25 mouse cellular contexts compared by ENCODE assay signal in genomic region chr4:101179836-101180235, GRCm38 (mm10).
DNase-seq lines count a peak whose midpoint lies in the region; ATAC-seq and TF ChIP-seq lines count a peak whose summit lies in the region.
"Had no signal": no experiment of that assay in that cellular context is flagged by ENCODE, and none has a peak within 500 bp of the region (broad histone marks: within the 10 kb centered on the region; RNA-seq: fewer than 3 reads in every experiment).

No protein-coding gene starts in this region.

- WGBS in heart, embryonic 13.5 days: 19% methylated on average over 6 of the region's 6 CpGs
- WGBS in midbrain, embryonic 14.5 days: 55% methylated on average over 6 of the region's 6 CpGs
- 64% methylated on average over 6 of the region's 6 CpGs for WGBS in midbrain, embryonic 13.5 days

- no peaks in the 10 kb centered on the region for H3K79me2 ChIP-seq in MEL (ENCODE audit: control insufficient read depth, insufficient read depth, low read length, poor library complexity)

- no peak for TF ChIP-seq EP300 in MEL (IDR thresholded peaks at IDR 0.05; ENCODE audit: low read depth in 1 of 2, low read length in 2 of 2)

- no peak for ATAC-seq in heart, embryonic 13.5 days (ENCODE audit: extremely low read depth, insufficient number of reproducible peaks, low FRiP score, low TSS enrichment)
- no peak for ATAC-seq in midbrain, embryonic 14.5 days (ENCODE audit: low FRiP score, low TSS enrichment)
- ATAC-seq in midbrain, embryonic 13.5 days: no peak
- ATAC-seq in megakaryocyte-erythroid progenitor cell, adult 5-6 weeks (replicated peaks; ENCODE audit: low FRiP score, low TSS enrichment, poor library complexity, severe bottlenecking): 0 out of 2 replicates have a peak, but pooled peaks have one; percentile 2
- ATAC-seq: Patski had no signal

- no peak for TF ChIP-seq POLR2A in MEL (IDR thresholded peaks at IDR 0.05; ENCODE audit: control insufficient read depth in 1 of 2, insufficient read depth in 1 of 2, low read depth in 1 of 2, low read length in 2 of 2, poor library complexity in 1 of 2)

- peaks cover 66% of the 10 kb centered on the region for H3K4me1 ChIP-seq in heart, embryonic 13.5 days
- no peaks in the 10 kb centered on the region for H3K4me1 ChIP-seq in midbrain, embryonic 14.5 days (ENCODE audit: control insufficient read depth, insufficient read depth, low read length)
- no peaks in the 10 kb centered on the region for H3K4me1 ChIP-seq in midbrain, embryonic 13.5 days (replicated peaks)
- peaks cover 11% of the 10 kb centered on the region in 2 experiments; a peak in 3 of 4 replicates for H3K4me1 ChIP-seq in MEL (ENCODE audit: control insufficient read depth in 1 of 2, insufficient read depth in 2 of 2, low read length in 2 of 2)
- H3K4me1 ChIP-seq: hindbrain, embryonic 12.5 days; limb, embryonic 12.5 days; stomach, embryonic 15.5 days had no signal

- no peaks in the 10 kb centered on the region for H3K9me3 ChIP-seq in heart, embryonic 13.5 days
- no peaks in the 10 kb centered on the region for H3K9me3 ChIP-seq in midbrain, embryonic 14.5 days (ENCODE audit: control insufficient read depth, low read length)
- no peaks in the 10 kb centered on the region for H3K9me3 ChIP-seq in midbrain, embryonic 13.5 days
- H3K9me3 ChIP-seq in MEL (replicated peaks; ENCODE audit: insufficient read depth, low read length): no peaks in the 10 kb centered on the region
- H3K9me3 ChIP-seq: embryonic facial prominence, embryonic 10.5 days; forebrain, embryonic 12.5 days; hindbrain, embryonic 12.5 days; kidney, embryonic 15.5 days; limb, embryonic 12.5 days; liver, embryonic 12.5 days; stomach, embryonic 15.5 days had no signal

- no peak for DNase-seq in heart, postnatal 36 days
- DNase-seq in midbrain, embryonic 14.5 days: peak; percentile 43
- no peak for DNase-seq in MEL (ENCODE audit: low read depth, low spot score)
- no peak for DNase-seq in urinary bladder, postnatal 4 days (ENCODE audit: low spot score in 2 of 2)
- DNase-seq: adrenal gland, adult 2 months; cerebellum, adult 11-12 months; cerebellum, postnatal 10 days; kidney, adult 11 months; kidney, postnatal 36 days; layer of hippocampus, postnatal 36 days; lung, adult 2 months; lung, postnatal 14 days; thymus, adult 18-20 months; thymus, postnatal 4 days had no signal

- TF ChIP-seq CTCF in MEL (IDR thresholded peaks at IDR 0.05 in 2 of 3, conservative IDR thresholded peaks at IDR 0.05 in 1 of 3; ENCODE audit: control insufficient read depth in 1 of 3, insufficient read depth in 1 of 3, low read depth in 2 of 3, low read length in 3 of 3, poor library complexity in 1 of 3, severe bottlenecking in 1 of 3): no peak

- intact Hi-C loops in heart, postnatal 36 days (cut with DNase I): loop anchor here (5.0 kb wide), 1 partner anchor 82 kb away; no protein-coding TSS in a partner anchor

- TF ChIP-seq RAD21 in MEL (IDR thresholded peaks at IDR 0.05; ENCODE audit: low read depth, low read length): no peak

- no peak overlapping the region for H3K4me2 ChIP-seq in heart, embryonic 13.5 days
- H3K4me2 ChIP-seq in midbrain, embryonic 14.5 days (ENCODE audit: low read length): no peak overlapping the region
- H3K4me2 ChIP-seq in midbrain, embryonic 13.5 days (replicated peaks): no peak overlapping the region
- H3K4me2 ChIP-seq: forebrain, embryonic 12.5 days; hindbrain, embryonic 12.5 days; kidney, embryonic 15.5 days; limb, embryonic 12.5 days; liver, embryonic 12.5 days; stomach, embryonic 15.5 days had no signal

- H3K9ac ChIP-seq in heart, embryonic 13.5 days: no peak overlapping the region
- no peak overlapping the region for H3K9ac ChIP-seq in midbrain, embryonic 14.5 days (replicated peaks; ENCODE audit: low read length)
- no peak overlapping the region for H3K9ac ChIP-seq in midbrain, embryonic 13.5 days (replicated peaks)
- H3K9ac ChIP-seq in MEL (ENCODE audit: control insufficient read depth, low read depth, low read length, poor library complexity, severe bottlenecking): no peak overlapping the region
- H3K9ac ChIP-seq: forebrain, embryonic 12.5 days; hindbrain, embryonic 12.5 days; kidney, embryonic 15.5 days; limb, embryonic 12.5 days; liver, embryonic 12.5 days; stomach, embryonic 15.5 days had no signal

- no peak overlapping the region for H3K4me3 ChIP-seq in heart, embryonic 13.5 days
- H3K4me3 ChIP-seq in midbrain, embryonic 14.5 days (replicated peaks; ENCODE audit: low read depth, low read length): no peak overlapping the region
- H3K4me3 ChIP-seq in midbrain, embryonic 13.5 days (replicated peaks): no peak overlapping the region
- H3K4me3 ChIP-seq in MEL (ENCODE audit: control insufficient read depth in 1 of 2, insufficient read depth in 1 of 2, low read depth in 2 of 2, low read length in 2 of 2): no peak overlapping the region
- H3K4me3 ChIP-seq: embryonic facial prominence, embryonic 10.5 days; forebrain, embryonic 12.5 days; hindbrain, embryonic 12.5 days; kidney, embryonic 15.5 days; limb, embryonic 12.5 days; liver, embryonic 12.5 days; stomach, embryonic 15.5 days had no signal

- H3K27me3 ChIP-seq in heart, embryonic 13.5 days (replicated peaks): no peaks in the 10 kb centered on the region
- no peaks in the 10 kb centered on the region for H3K27me3 ChIP-seq in midbrain, embryonic 14.5 days (ENCODE audit: control insufficient read depth, insufficient read depth, low read length)
- H3K27me3 ChIP-seq in midbrain, embryonic 13.5 days: no peaks in the 10 kb centered on the region
- H3K27me3 ChIP-seq in MEL (ENCODE audit: control insufficient read depth in 1 of 2, insufficient read depth in 2 of 2, low read length in 2 of 2): no peaks in the 10 kb centered on the region
- H3K27me3 ChIP-seq: forebrain, embryonic 12.5 days; hindbrain, embryonic 12.5 days; kidney, embryonic 15.5 days; limb, embryonic 12.5 days; liver, embryonic 12.5 days; Patski; stomach, embryonic 15.5 days had no signal

- peaks cover 55% of the 10 kb centered on the region for H3K36me3 ChIP-seq in heart, embryonic 13.5 days
- peaks cover 10% of the 10 kb centered on the region for H3K36me3 ChIP-seq in midbrain, embryonic 14.5 days (ENCODE audit: control insufficient read depth, insufficient read depth, low read length)
- peaks cover 20% of the 10 kb centered on the region for H3K36me3 ChIP-seq in midbrain, embryonic 13.5 days
- H3K36me3 ChIP-seq in MEL (ENCODE audit: control insufficient read depth in 1 of 2, insufficient read depth in 2 of 2, low read length in 2 of 2): peaks cover 10 to 25% of the 10 kb centered on the region in 2 experiments

- peak overlapping the region; percentile 16; the same call in 1 of the 2 replicates for H3K27ac ChIP-seq in heart, embryonic 13.5 days (replicated peaks)
- H3K27ac ChIP-seq in midbrain, embryonic 14.5 days (replicated peaks; ENCODE audit: low read depth, low read length): no peak overlapping the region
- H3K27ac ChIP-seq in midbrain, embryonic 13.5 days: no peak overlapping the region
- no peak overlapping the region for H3K27ac ChIP-seq in MEL (ENCODE audit: control insufficient read depth, low read depth, low read length)
- H3K27ac ChIP-seq: embryonic facial prominence, embryonic 10.5 days; forebrain, embryonic 12.5 days; hindbrain, embryonic 12.5 days; kidney, embryonic 15.5 days; limb, embryonic 12.5 days; liver, embryonic 12.5 days; stomach, embryonic 15.5 days had no signal

TF ChIP-seq in MEL, 35 proteins besides CTCF, POLR2A, EP300 and RAD21:
- TF ChIP-seq MAX (IDR thresholded peaks at IDR 0.05; ENCODE audit: low read length): no peak
- TF ChIP-seq MAFK (IDR thresholded peaks at IDR 0.05; ENCODE audit: borderline replicate concordance, low read depth, low read length): peak; percentile 61; the same call in 1 of the 2 replicates
- no peak for TF ChIP-seq MXI1 (IDR thresholded peaks at IDR 0.05; ENCODE audit: low read depth, low read length)
- no peak for TF ChIP-seq MAZ (IDR thresholded peaks at IDR 0.05; ENCODE audit: low read depth, low read length)
